ENCODE assay signal across 9 mouse cellular contexts in genomic region chr2:140839880-140840279, GRCm38 (mm10).
DNase-seq lines count a peak whose midpoint lies in the region; ATAC-seq and TF ChIP-seq lines count a peak whose summit lies in the region.
"Had no signal": no experiment of that assay in that cellular context is flagged by ENCODE, and none has a peak within 500 bp of the region (broad histone marks: within the 10 kb centered on the region; RNA-seq: fewer than 3 reads in every experiment).

No protein-coding gene starts in this region.

- TF ChIP-seq CTCF in midbrain, postnatal 0 days (IDR thresholded peaks at IDR 0.05): no peak

- H3K27me3 ChIP-seq in forebrain, embryonic 16.5 days (replicated peaks; ENCODE audit: control insufficient read depth, insufficient read depth, low read length): no peaks in the 10 kb centered on the region
- H3K27me3 ChIP-seq in midbrain, postnatal 0 days (ENCODE audit: insufficient read depth, low read length): no peaks in the 10 kb centered on the region

- WGBS in forebrain, embryonic 16.5 days: 12% methylated on average over 3 of the region's 3 CpGs
- WGBS in midbrain, postnatal 0 days: 23% methylated on average over 3 of the region's 3 CpGs

- no peak overlapping the region for H3K9ac ChIP-seq in forebrain, embryonic 16.5 days (replicated peaks; ENCODE audit: low read depth, low read length)
- no peak overlapping the region for H3K9ac ChIP-seq in midbrain, postnatal 0 days (replicated peaks; ENCODE audit: low read length, poor library complexity, severe bottlenecking)

- no peak overlapping the region for H3K4me3 ChIP-seq in forebrain, embryonic 16.5 days (replicated peaks; ENCODE audit: low read length)
- H3K4me3 ChIP-seq in midbrain, postnatal 0 days (ENCODE audit: low read depth, low read length): no peak overlapping the region
- H3K4me3 ChIP-seq: erythroblast, embryonic 14.5 days had no signal

- no peaks in the 10 kb centered on the region for H3K36me3 ChIP-seq in forebrain, embryonic 16.5 days (ENCODE audit: control insufficient read depth, insufficient read depth)
- H3K36me3 ChIP-seq in midbrain, postnatal 0 days (ENCODE audit: insufficient read depth, low read length): no peaks in the 10 kb centered on the region

- H3K9me3 ChIP-seq in forebrain, embryonic 16.5 days (ENCODE audit: control insufficient read depth, low read length): no peaks in the 10 kb centered on the region
- no peaks in the 10 kb centered on the region for H3K9me3 ChIP-seq in midbrain, postnatal 0 days (ENCODE audit: low read length)

- no peak overlapping the region for H3K27ac ChIP-seq in forebrain, embryonic 16.5 days (ENCODE audit: low read length)
- no peak overlapping the region for H3K27ac ChIP-seq in midbrain, postnatal 0 days (ENCODE audit: low read depth, low read length)

- peak overlapping the region; percentile 21 for H3K4me2 ChIP-seq in forebrain, embryonic 16.5 days (ENCODE audit: low read length)
- no peak overlapping the region for H3K4me2 ChIP-seq in midbrain, postnatal 0 days (ENCODE audit: low read depth, low read length, poor library complexity, severe bottlenecking)

- peak; percentile 37 to 45 for DNase-seq in heart, postnatal 10 days
- DNase-seq in heart, adult 11 months: no peak
- DNase-seq in adrenal gland, postnatal 25 days: peak; percentile 75
- DNase-seq in layer of hippocampus, postnatal 14 days (ENCODE audit: low spot score in 2 of 2): peak; percentile 58 to 67
- DNase-seq in midbrain, postnatal 0 days (ENCODE audit: low spot score): peak; percentile 91
- DNase-seq in thymus, postnatal 14 days: no peak
- no peak for DNase-seq in embryo, embryonic 11 days

- peaks cover 11% of the 10 kb centered on the region for H3K4me1 ChIP-seq in forebrain, embryonic 16.5 days (replicated peaks; ENCODE audit: control insufficient read depth, insufficient read depth, low read length)
- H3K4me1 ChIP-seq in midbrain, postnatal 0 days (ENCODE audit: insufficient read depth, low read length): no peaks in the 10 kb centered on the region

- intact Hi-C loops in heart, postnatal 10 days (cut with DNase I): no loop called here

- ATAC-seq in forebrain, embryonic 16.5 days: peak; percentile 93
- peak; percentile 38; the same call in 1 of the 2 replicates for ATAC-seq in midbrain, postnatal 0 days (ENCODE audit: low FRiP score)

Comparison
In these comparisons a context has a peak if more than half of its experiments do, and no peak if none do; other contexts are left out.
1. DNase-seq: peak in heart, postnatal 10 days (2 of 2), adrenal gland, postnatal 25 days (single experiment), layer of hippocampus, postnatal 14 days (2 of 2) and midbrain, postnatal 0 days (single experiment); none in heart, adult 11 months (single experiment), thymus, postnatal 14 days (single experiment) and embryo, embryonic 11 days (single experiment).